Mouse (Mus musculus) G1E (cell line): ENCODE data around the gene Sphk1. TPM values are rescaled to one million over a fixed set of nuclear protein-coding genes. Genes with fewer than 3 reads are reported as not detected.

Source experiments
- ATAC-seq: 2 replicates; pipeline ENCODE4 v1.8.0; 2016; ENCODE audit warnings: mild to moderate bottlenecking; ENCODE audit not compliant: insufficient number of reproducible peaks, poor library complexity, low FRiP score, severe bottlenecking; ENCODE audit errors: extremely low read depth
- DNase-seq: peaks from one replicate; pipeline ENCODE4 v3.0.0; 2012; ENCODE audit warnings: low spot score
- H3K27me3 ChIP-seq: 2 replicates; pipeline ENCODE4 v1.6.1; 2012; ENCODE audit warnings: mild to moderate bottlenecking, low read length, inconsistent platforms; ENCODE audit not compliant: insufficient read depth
- H3K36me3 ChIP-seq: replicated peaks from 2 replicates; pipeline ENCODE3; 2012; ENCODE audit warnings: mild to moderate bottlenecking, inconsistent platforms
- H3K4me1 ChIP-seq: 2 replicates; pipeline ENCODE4 v1.6.1; 2012; ENCODE audit warnings: low read depth, low read length, inconsistent platforms, mixed read lengths; ENCODE audit not compliant: insufficient read depth
- H3K4me3 ChIP-seq: 2 replicates; pipeline ENCODE4 v1.5.1; 2012; ENCODE audit warnings: low read depth, mild to moderate bottlenecking, inconsistent platforms, low read length, moderate library complexity, mixed read lengths
- H3K9me3 ChIP-seq: replicated peaks from 2 replicates; pipeline ENCODE4 v1.6.1; 2012; ENCODE audit warnings: inconsistent platforms
- CTCF ChIP-seq: IDR thresholded peaks from 2 replicates; pipeline ENCODE4 v1.5.1; 2012; ENCODE audit warnings: low read depth, low read length, inconsistent platforms, mixed read lengths
- GATA1 ChIP-seq: IDR thresholded peaks from 2 replicates; pipeline ENCODE4 v1.6.1; 2012; ENCODE audit warnings: borderline replicate concordance, low read length, inconsistent platforms, mixed read lengths
- GATA2 ChIP-seq: IDR thresholded peaks from 2 replicates; pipeline ENCODE4 v1.6.1; 2012; ENCODE audit warnings: low read depth, low read length, inconsistent platforms, borderline replicate concordance
- POLR2AphosphoS5 ChIP-seq: IDR thresholded peaks from 2 replicates; pipeline ENCODE4 v1.6.1; 2012; ENCODE audit warnings: low read depth, low read length, inconsistent platforms; ENCODE audit not compliant: insufficient replicate concordance
- TAL1 ChIP-seq: conservative IDR thresholded peaks from 2 replicates; pipeline ENCODE4 v1.6.1; 2012; ENCODE audit warnings: low read depth, low read length, inconsistent platforms, mixed read lengths
- polyA plus RNA-seq: library from polyadenylated mRNA; stranded (reverse); fragments of >175 nt; gene quantifications from 2 replicates; pipeline ENCODE4 v1.2.3, GENCODE M21; 2012
- total RNA-seq, 2 experiments: library from RNA; stranded (forward) in 1 of 2; stranded (reverse) in 1 of 2; fragments of 200-1000 nt in 1 of 2; fragments of >200 nt in 1 of 2; fragmentation: Nextera tagmentation in 1 of 2; gene quantifications; 2 replicates each; pipeline ENCODE4 v1.2.3; 2014 to 2017

Sphk1 gene
- total and polyA plus RNA-seq, 3 experiments: 2.3 to 22.1 (median 16.7) TPM

DNA sequence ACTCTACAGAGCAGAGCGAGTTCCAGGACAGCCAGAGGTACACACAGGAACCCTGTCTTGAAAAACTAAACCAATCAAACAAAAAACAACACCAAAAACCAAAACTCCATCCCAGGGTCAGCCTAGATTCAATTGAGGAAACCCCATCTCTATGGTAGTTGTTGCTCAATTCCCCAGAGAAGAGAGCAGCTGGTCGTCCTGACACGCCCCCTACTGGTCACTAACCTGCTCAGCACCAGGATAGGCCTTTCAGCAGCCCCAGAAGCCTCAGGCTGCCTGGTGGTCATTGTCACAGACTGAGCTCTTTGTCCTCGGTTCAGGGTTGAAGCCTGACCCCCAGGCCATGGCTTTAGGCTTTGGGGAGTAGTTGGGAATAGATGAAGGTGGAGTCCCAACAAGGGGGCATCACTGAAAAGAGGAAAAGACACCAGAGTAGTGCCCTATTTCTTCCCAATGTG is 36.9 kb upstream of the Sphk1 start, which contains the start of gene Prpsap1:
TSS of gene Prpsap1 (minus strand) at position 408 of the 458 bp plus-strand sequence.
- H3K36me3 ChIP-seq: peaks cover 2% of the 10 kb centered on the region
- peaks cover 3% of the 10 kb centered on the region for H3K9me3 ChIP-seq
- peaks cover 31% of the 10 kb centered on the region for H3K4me1 ChIP-seq
- DNase-seq (peak; percentile 54), ATAC-seq (no peak)
- no peak for TF ChIP-seq POLR2AphosphoS5
- peak; percentile 86 for TF ChIP-seq CTCF
- no peak for TF ChIP-seq GATA2
- TF ChIP-seq GATA1: no peak
- no peak for TF ChIP-seq TAL1
- no peaks in the 10 kb centered on the region for H3K27me3 ChIP-seq
- H3K4me3 ChIP-seq: no peak within 1 kb of the TSS

DNA sequence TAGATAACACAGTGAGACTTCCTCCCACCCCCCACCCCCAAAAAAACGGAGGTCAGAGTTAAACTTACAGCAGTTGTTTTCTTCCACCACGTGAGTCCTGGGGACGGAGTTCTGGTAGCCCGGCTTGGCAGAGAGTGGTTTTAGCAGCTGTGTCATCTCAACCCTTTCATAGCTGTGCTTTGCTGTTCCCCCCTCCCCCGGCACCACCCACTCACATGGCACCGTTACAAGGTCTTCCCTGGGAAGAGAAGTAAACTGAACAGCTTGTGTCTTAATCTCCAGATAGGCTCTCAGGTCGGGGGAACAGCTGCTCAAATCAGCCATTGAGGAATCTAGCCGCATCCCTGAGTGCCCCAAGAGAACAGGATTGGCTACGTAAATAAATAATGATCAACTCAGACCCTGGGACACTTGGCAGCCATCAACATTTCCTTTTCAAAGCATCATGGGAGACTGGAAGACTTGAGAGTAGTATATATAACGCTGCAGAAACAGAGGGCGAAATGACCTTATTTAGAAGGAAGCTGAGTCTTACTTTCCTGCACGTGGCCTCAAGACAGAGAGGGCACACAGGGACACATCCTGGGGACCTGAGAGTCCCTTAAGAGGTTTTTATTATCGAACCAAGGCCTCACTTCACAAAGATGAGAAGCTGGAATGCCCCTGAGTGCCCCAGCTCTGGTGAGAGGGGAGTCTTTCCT is 36.1 kb upstream of the Sphk1 start:
- no peaks in the 10 kb centered on the region for H3K27me3 ChIP-seq
- H3K9me3 ChIP-seq: no peaks in the 10 kb centered on the region
- H3K4me1 ChIP-seq: peaks cover 23% of the 10 kb centered on the region
- TF ChIP-seq CTCF (no peak), GATA1 (no peak), POLR2AphosphoS5 (no peak), GATA2 (no peak), TAL1 (no peak)
- no peak for DNase-seq
- H3K36me3 ChIP-seq: no peaks in the 10 kb centered on the region
- ATAC-seq: no peak
- no peak overlapping the region for H3K4me3 ChIP-seq

- Histone ChIP-seq H3K4me3 (no peak overlapping the region), H3K27me3 (no peaks in the 10 kb centered on the region), H3K4me1 (peaks cover 27% of the 10 kb centered on the region), H3K36me3 (no peaks in the 10 kb centered on the region), H3K9me3 (no peaks in the 10 kb centered on the region)
- DNase-seq (no peak), ATAC-seq (no peak)
- TF ChIP-seq CTCF (no peak), TAL1 (no peak), GATA2 (no peak), POLR2AphosphoS5 (no peak), GATA1 (no peak)
Observed at GRCm38 (mm10) chr11:116497313-116497712, 33.4 kb upstream of the Sphk1 start.

GRCm38 (mm10) chr11:116498596-116498995 is 32.1 kb upstream of the Sphk1 start:
- no peak overlapping the region for H3K4me3 ChIP-seq
- ATAC-seq (no peak), DNase-seq (no peak)
- H3K9me3 ChIP-seq: no peaks in the 10 kb centered on the region
- no peaks in the 10 kb centered on the region for H3K27me3 ChIP-seq
- TF ChIP-seq POLR2AphosphoS5: no peak
- TF ChIP-seq GATA1: no peak
- no peak for TF ChIP-seq TAL1
- TF ChIP-seq GATA2: no peak
- no peak for TF ChIP-seq CTCF
- peaks cover 27% of the 10 kb centered on the region for H3K4me1 ChIP-seq
- H3K36me3 ChIP-seq: no peaks in the 10 kb centered on the region

- ATAC-seq: no peak
- Histone ChIP-seq H3K9me3 (no peaks in the 10 kb centered on the region), H3K4me3 (no peak overlapping the region)
Observed at GRCm38 (mm10) chr11:116499018-116499417, 31.7 kb upstream of the Sphk1 start.

DNA sequence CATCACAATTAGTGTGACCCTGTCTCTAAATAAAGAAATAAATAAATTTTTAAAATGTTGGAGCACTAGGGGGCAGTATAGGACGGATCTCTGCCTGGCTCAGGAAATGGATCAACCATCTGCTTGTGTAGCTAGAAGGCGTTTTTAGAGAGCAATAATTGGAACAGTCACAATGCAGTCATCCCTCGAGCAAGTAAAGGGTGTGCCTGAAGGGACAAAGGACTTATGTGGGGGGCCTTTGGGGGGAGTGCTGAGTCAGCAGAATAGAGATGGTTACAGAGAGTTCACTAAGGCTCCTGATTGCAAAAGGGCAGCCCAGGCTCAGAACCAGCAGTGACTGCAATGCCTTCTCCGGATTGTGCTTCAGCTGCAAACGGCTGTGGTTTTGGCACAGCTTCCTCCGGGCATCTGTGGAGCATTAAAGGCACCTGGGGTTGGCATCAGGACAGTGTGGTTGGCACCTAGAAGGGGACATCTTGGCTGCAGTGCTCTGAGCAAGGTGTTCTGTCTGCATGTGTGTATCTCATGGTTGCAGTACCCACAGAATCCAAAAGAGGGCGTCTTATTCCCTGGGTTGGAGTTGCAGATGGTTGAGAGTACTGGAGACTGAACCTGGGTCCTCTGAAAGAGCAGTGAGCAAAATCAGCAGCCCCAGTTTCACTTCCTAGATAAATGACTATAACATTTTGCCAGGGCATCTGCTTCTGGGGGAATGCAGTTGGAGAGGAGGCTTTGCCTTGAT is 29.5 kb upstream of the Sphk1 start:
- H3K4me3 ChIP-seq: no peak overlapping the region

More at GRCm38 (mm10) chr11:116499018-116499417, 31.7 kb upstream of the Sphk1 start:
- no peak for DNase-seq
- no peak for TF ChIP-seq GATA2
- Histone ChIP-seq H3K4me1 (peaks cover 28% of the 10 kb centered on the region), H3K27me3 (no peaks in the 10 kb centered on the region), H3K36me3 (no peaks in the 10 kb centered on the region)

More for the DNA sequence above, 29.5 kb upstream of the Sphk1 start:
- Histone ChIP-seq H3K36me3 (no peaks in the 10 kb centered on the region), H3K4me1 (peaks cover 39% of the 10 kb centered on the region), H3K9me3 (no peaks in the 10 kb centered on the region), H3K27me3 (no peaks in the 10 kb centered on the region)
- ATAC-seq: peak; percentile 4; the same call in 1 of the 2 replicates
- DNase-seq: peak; percentile 64
- TF ChIP-seq GATA1 (no peak), POLR2AphosphoS5 (no peak), CTCF (no peak; the same call in 1 of the 2 replicates), GATA2 (no peak), TAL1 (no peak)
